Mouse (Mus musculus) liver, embryonic 16.5 days (tissue): Measurements from ENCODE around the gene Zbtb38. TPM values are rescaled to one million over a fixed set of nuclear protein-coding genes. Genes with fewer than 3 reads are reported as not detected.

Source experiments
- ATAC-seq: fragments of 200-750 bp; cut with Nextera tagmentation; 2 replicates; pipeline ENCODE4 v1.8.0; 2017; ENCODE audit warnings: low read depth, mild to moderate bottlenecking, moderate number of reproducible peaks, moderate library complexity
- H3K27ac ChIP-seq: fragments of 300-500 bp; sonication (generic); 2 replicates; pipeline ENCODE4 v1.5.1; 2014; ENCODE audit warnings: mild to moderate bottlenecking, low read length
- H3K27me3 ChIP-seq: fragments of 300-500 bp; sonication (generic); 2 replicates; pipeline ENCODE4 v1.6.1; 2014; ENCODE audit warnings: low read depth, low read length, mixed read lengths; ENCODE audit not compliant: control insufficient read depth, insufficient read depth
- H3K36me3 ChIP-seq: fragments of 300-500 bp; sonication (generic); 2 replicates; pipeline ENCODE4 v1.6.1; 2014; ENCODE audit warnings: mild to moderate bottlenecking; ENCODE audit not compliant: control insufficient read depth, insufficient read depth
- H3K4me1 ChIP-seq: fragments of 300-500 bp; sonication (generic); 2 replicates; pipeline ENCODE4 v1.6.1; 2014; ENCODE audit warnings: low read depth, low read length, mixed read lengths; ENCODE audit not compliant: control insufficient read depth
- H3K4me2 ChIP-seq: fragments of 300-500 bp; sonication (generic); 2 replicates; pipeline ENCODE4 v1.6.1; 2014; ENCODE audit warnings: low read depth, low read length, mixed read lengths
- H3K4me3 ChIP-seq: fragments of 300-500 bp; sonication (generic); 2 replicates; pipeline ENCODE4 v1.5.1; 2014; ENCODE audit warnings: low read depth, mild to moderate bottlenecking, low read length
- H3K9ac ChIP-seq: fragments of 300-500 bp; sonication (generic); 2 replicates; pipeline ENCODE4 v1.6.1; 2014; ENCODE audit warnings: low read depth, low read length
- H3K9me3 ChIP-seq: fragments of 300-500 bp; sonication (generic); replicated peaks from 2 replicates; pipeline ENCODE4 v1.6.1; 2016; ENCODE audit warnings: low read length; ENCODE audit not compliant: control insufficient read depth
- WGBS: fragments of 180-500 bp; shearing (Covaris S2); extraction: QIAGEN DNeasy Blood & Tissue Kit; methylation state at CpG from one replicate; pipeline ENCODE4 v1.1.7; 2014; ENCODE audit not compliant: insufficient replicate concordance; 5-methylcytosine and 5-hydroxymethylcytosine counted together
- polyA plus RNA-seq: library from polyadenylated mRNA; unstranded; fragments of >200 nt; fragmentation: Nextera tagmentation; extraction: Ambion mirVana; gene quantifications from 2 replicates; pipeline ENCODE4 v1.2.1, GENCODE M21; 2015

Gene Zbtb38
- polyA plus RNA-seq, 1 experiment from 2014 or later, result 5.3 TPM

DNA sequence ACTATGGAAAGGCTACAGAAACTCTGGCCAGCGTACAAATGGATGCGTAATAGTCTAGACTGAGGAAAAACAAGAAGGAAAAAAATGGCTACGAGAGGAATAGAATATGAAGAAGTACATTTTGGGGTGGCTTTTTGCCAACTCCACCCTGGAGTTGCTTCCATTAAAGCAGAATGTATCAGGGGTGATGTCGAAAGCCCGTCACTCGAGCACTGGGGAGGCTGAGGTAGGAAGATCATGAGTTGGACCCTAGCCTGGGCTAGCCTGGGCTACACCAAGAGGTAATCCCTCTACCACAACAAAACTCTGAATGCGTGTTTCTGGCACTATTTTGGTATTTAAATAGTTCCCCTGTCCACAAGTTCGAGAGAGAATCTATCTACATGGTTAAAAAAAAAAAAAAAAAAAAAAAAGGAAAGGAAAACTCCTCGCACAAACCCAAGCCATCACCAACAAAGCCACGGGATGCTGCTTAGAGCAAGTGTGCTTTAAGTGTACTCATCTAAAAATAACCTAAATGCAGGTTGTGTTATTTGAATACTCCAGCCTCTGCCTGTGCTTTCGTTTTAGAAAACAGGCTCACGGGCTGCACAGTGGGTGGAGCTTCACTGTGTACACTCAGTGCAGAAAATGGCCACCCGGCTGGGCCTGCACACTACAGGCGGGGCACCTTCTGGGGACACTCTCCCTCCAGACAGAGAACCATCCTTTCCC, 39.7 kb downstream of the Zbtb38 start:
- H3K9me3 ChIP-seq, result no peaks in the 10 kb centered on the region
- H3K4me3 ChIP-seq, result peak overlapping the region; percentile 50
- no peak overlapping the region for H3K27ac ChIP-seq
- H3K4me2 ChIP-seq, result peak overlapping the region; percentile 55
- no peaks in the 10 kb centered on the region for H3K27me3 ChIP-seq
- H3K36me3 ChIP-seq, result no peaks in the 10 kb centered on the region
- ATAC-seq, result peak; percentile 84
- peak overlapping the region; percentile 36; the same call in 1 of the 2 replicates for H3K9ac ChIP-seq
- peaks cover 4% of the 10 kb centered on the region for H3K4me1 ChIP-seq
- WGBS, result 55% methylated on average over 14 of the region's 14 CpGs

DNA sequence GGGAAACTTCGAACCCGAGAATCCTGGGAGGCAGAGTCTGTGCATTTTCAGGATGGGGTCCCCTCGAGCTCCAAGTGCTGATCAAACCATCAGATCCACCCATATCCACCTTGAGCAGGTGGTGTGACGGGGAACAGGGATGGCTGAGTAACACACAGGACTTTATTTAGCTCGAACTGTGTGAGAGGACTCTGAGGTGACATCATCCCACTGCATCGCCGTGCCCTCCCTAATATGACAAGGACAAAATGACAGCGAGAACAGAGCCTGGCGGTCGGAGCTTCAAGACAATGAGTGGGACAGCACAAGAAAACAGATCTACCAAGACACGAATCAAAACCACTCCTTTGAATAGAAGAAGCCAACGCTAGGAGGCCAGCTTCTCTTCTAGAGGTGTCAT, 40.6 kb downstream of the Zbtb38 start:
- no peak overlapping the region for H3K4me2 ChIP-seq
- WGBS, result 87% methylated on average over 12 of the region's 12 CpGs
- no peak overlapping the region for H3K27ac ChIP-seq
- H3K4me3 ChIP-seq, result no peak overlapping the region
- H3K9ac ChIP-seq, result no peak overlapping the region
- H3K27me3 ChIP-seq, result no peaks in the 10 kb centered on the region
- no peaks in the 10 kb centered on the region for H3K9me3 ChIP-seq
- ATAC-seq, result no peak
- no peaks in the 10 kb centered on the region for H3K36me3 ChIP-seq
- peaks cover 4% of the 10 kb centered on the region for H3K4me1 ChIP-seq

DNA sequence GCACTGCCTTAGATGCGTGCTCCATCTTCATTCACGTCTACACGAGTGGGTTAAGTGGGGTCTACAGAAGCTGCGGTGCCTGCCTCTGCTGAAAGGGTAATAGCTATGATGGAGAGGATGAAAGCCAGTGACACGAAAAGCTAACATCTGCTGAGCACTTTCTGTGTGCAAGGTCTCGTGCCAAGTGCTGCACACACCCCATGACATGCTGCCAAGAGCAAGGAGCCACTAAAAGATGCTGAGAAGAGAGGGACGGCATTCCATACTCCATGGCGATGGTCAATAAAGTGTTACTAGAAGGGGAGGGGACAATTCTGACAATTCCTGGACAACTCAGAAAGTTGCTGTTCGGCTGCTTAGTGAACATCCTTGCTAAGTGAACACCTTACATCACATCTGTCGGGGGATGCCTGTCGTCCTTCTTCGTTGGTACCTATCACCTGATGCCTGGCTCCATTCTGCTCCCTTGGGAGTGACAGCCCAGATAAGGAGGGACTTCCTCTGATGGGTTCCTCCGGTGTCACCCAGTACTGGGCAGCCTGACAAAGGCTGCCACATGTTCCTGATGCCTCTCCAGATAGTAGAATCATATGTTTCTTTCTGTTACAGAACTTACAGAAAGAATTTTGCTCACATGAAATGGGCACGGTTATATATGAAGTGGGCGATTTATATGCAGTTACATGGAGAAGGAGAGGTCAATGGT, 42.2 kb downstream of the Zbtb38 start:
- WGBS, result 71% methylated on average over 15 of the region's 15 CpGs
- no peak for ATAC-seq
- no peaks in the 10 kb centered on the region for H3K27me3 ChIP-seq
- peaks cover 7% of the 10 kb centered on the region for H3K4me1 ChIP-seq
- H3K27ac ChIP-seq, result no peak overlapping the region
- H3K36me3 ChIP-seq, result no peaks in the 10 kb centered on the region
- no peak overlapping the region for H3K4me3 ChIP-seq
- no peak overlapping the region for H3K4me2 ChIP-seq
- H3K9ac ChIP-seq, result no peak overlapping the region
- no peaks in the 10 kb centered on the region for H3K9me3 ChIP-seq

DNA sequence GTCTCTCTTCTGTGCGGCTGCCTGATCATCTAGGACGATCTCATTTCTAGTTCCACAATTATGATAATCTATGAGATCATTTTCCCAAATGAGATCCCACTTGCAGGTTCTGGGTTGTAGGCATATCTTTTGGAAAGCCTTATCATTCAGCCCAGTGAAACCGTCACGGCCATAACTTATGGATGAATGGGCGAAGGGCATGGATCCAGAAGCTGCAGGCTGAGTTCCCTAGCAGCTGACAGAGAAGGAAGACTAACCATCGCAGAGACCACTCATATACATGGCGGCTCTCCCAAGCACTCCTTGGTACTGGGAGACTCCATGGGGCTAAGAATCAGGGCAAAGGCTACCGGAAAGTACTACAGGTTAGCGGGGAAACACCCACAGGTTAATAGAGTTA, 43.7 kb downstream of the Zbtb38 start:
- no peak overlapping the region for H3K9ac ChIP-seq
- 80% methylated on average over 9 of the region's 9 CpGs for WGBS
- no peak for ATAC-seq
- H3K4me3 ChIP-seq, result no peak overlapping the region
- H3K4me2 ChIP-seq, result no peak overlapping the region
- H3K36me3 ChIP-seq, result no peaks in the 10 kb centered on the region
- no peaks in the 10 kb centered on the region for H3K9me3 ChIP-seq
- no peak overlapping the region for H3K27ac ChIP-seq
- peaks cover 10% of the 10 kb centered on the region for H3K4me1 ChIP-seq
- no peaks in the 10 kb centered on the region for H3K27me3 ChIP-seq

DNA sequence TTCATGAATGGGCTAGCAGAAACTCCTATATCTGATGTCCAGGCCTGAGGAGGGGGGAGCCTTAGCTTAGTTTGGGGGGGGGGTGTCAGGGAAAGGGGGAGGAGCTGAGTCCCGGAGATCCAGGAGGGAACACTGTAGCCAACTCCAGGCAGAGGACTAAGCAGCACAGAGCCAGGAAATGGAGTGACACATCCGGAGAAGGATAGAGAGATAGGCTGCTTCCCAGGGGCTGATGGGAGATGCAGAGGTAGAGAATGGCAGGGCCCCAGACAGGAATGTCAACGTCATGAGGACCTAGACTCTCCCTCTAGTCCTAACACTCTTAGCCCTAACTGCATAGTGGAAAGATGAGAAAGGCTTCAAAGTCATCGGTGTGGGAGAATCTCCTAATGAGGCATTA, 44.7 kb downstream of the Zbtb38 start:
- Histone ChIP-seq H3K27me3 (no peaks in the 10 kb centered on the region), H3K4me3 (no peak overlapping the region), H3K4me1 (peaks cover 10% of the 10 kb centered on the region; the same call in 1 of the 2 replicates), H3K36me3 (no peaks in the 10 kb centered on the region), H3K4me2 (no peak overlapping the region), H3K27ac (no peak overlapping the region), H3K9me3 (no peaks in the 10 kb centered on the region), H3K9ac (no peak overlapping the region)
- ATAC-seq, result no peak
- WGBS, result 65% methylated on average over 4 of the region's 4 CpGs

DNA sequence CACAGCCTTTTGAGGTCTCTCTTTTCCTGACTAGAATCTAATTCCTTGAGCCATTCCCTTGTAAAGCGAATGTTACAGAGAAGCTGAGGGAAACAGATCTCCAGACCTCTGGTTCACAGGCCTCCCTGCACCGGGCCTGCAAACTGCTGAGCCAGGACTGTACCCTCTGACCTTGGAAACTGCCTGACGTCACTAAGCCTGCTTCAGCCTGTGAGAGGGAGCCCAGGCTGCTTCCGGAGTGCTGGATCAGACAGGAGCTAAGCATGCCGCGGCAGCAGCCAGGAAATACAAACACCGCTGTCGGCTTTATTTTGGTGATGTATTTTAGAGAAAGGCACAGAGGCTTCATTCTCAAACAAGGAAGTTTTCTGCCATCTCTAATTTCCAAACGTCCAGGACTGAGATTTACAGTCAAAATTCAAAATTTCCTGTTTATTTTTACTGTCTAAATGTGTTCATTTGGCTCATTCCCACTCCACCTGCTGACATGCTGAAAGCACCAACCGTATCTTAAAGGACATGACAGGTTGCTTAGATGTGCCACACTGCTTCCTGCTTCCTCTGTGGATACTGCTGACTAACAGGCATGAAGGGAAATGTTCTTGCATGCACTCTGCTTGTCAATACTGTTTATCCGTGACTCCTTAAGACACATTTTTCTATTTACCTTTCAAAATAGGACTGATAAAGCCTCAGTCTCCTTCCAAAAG, 46.9 kb downstream of the Zbtb38 start:
- 0 out of 2 replicates have a peak overlapping the region, but pooled peaks have one; percentile 0 for H3K4me2 ChIP-seq
- WGBS, result 21% methylated on average over 11 of the region's 11 CpGs

DNA sequence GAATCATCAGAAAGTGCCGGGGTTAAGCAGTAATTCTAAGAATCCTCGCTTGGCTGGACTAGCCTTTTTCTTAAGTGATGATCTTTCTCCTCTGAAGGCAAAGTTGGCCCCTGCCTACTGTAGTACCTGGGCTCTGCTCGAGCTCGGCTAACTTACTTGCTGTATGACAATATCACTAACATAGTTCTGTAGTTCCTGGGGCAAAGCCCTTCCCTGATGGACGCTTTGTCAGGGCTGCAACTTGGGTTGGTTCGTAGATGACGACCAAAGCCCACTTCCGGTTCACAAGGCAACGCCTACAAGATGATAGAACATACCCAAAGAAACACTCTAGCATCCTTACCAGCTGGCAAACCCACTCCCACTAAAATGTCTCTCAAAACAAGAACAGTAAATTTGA, 47.7 kb downstream of the Zbtb38 start:
- H3K27ac ChIP-seq, result no peak overlapping the region
- 58% methylated on average over 9 of the region's 9 CpGs for WGBS
- no peaks in the 10 kb centered on the region for H3K27me3 ChIP-seq
- H3K36me3 ChIP-seq, result no peaks in the 10 kb centered on the region
- H3K4me3 ChIP-seq, result no peak overlapping the region
- peaks cover 10% of the 10 kb centered on the region; the same call in 1 of the 2 replicates for H3K4me1 ChIP-seq
- no peak overlapping the region for H3K4me2 ChIP-seq
- no peak for ATAC-seq
- no peaks in the 10 kb centered on the region for H3K9me3 ChIP-seq
- no peak overlapping the region for H3K9ac ChIP-seq

More for the DNA sequence above, 46.9 kb downstream of the Zbtb38 start:
- peak; percentile 93 for ATAC-seq
- H3K9ac ChIP-seq, result no peak overlapping the region
- H3K9me3 ChIP-seq, result no peaks in the 10 kb centered on the region
- H3K27ac ChIP-seq, result peak overlapping the region; percentile 75
- H3K27me3 ChIP-seq, result no peaks in the 10 kb centered on the region
- no peaks in the 10 kb centered on the region for H3K36me3 ChIP-seq
- no peak overlapping the region for H3K4me3 ChIP-seq
- peaks cover 10% of the 10 kb centered on the region; the same call in 1 of the 2 replicates for H3K4me1 ChIP-seq

DNA sequence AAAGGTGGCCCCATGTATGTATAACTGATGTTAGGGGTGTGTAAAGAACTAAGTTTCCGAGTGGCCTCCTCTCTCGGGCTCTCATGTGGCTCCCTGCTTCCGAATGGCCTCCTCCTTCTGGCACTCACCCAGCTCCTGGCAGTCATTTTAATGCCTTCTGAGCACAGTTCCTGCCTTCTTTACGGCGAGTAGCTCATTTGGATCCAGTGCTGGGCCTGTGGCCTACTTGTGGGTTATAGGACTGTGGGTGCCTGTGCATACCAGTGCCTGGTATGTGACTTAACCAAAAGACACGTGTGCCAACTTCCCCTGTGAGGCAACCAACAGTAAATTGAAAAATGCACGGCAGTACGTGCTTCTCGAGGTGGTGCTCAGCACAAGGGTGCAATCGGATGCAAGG, 50.7 kb downstream of the Zbtb38 start:
- Histone ChIP-seq H3K4me2 (no peak overlapping the region), H3K9ac (no peak overlapping the region), H3K4me3 (no peak overlapping the region), H3K27me3 (no peaks in the 10 kb centered on the region), H3K9me3 (no peaks in the 10 kb centered on the region), H3K4me1 (peaks cover 10% of the 10 kb centered on the region; the same call in 1 of the 2 replicates), H3K27ac (no peak overlapping the region), H3K36me3 (peaks cover 4% of the 10 kb centered on the region; the same call in 1 of the 2 replicates)
- 65% methylated on average over 10 of the region's 10 CpGs for WGBS
- no peak for ATAC-seq
